Mouse (Mus musculus) cerebellum, adult 2 months (tissue): ENCODE data around the gene Hdac6. TPM values are rescaled to one million over a fixed set of nuclear protein-coding genes. Genes with fewer than 3 reads are reported as not detected.
A peak's percentile ranks its signal among the peaks of the same experiment; 100 is the strongest.
"Not testable (repeated sequence)": the region's sequence is repeated elsewhere in the genome, so short reads cannot be mapped to it uniquely, and the experiment has no call there.

Experiments used
- DNase-seq, 2 experiments: peaks; one replicate each; pipeline ENCODE4 v3.0.0; 2021
- H3K27ac ChIP-seq: fragments of 200-500 bp; 2 replicates; pipeline ENCODE4 v1.5.1; 2012; ENCODE audit warnings: low read length, control low read depth, inconsistent platforms; ENCODE audit not compliant: insufficient read depth
- H3K27me3 ChIP-seq: fragments of 200-500 bp; 2 replicates; pipeline ENCODE4 v1.6.1; 2012; ENCODE audit warnings: inconsistent platforms, mild to moderate bottlenecking, low read length, moderate library complexity; ENCODE audit not compliant: control insufficient read depth, insufficient read depth
- H3K4me1 ChIP-seq: fragments of 200-500 bp; 2 replicates; pipeline ENCODE4 v1.6.1; 2011; ENCODE audit warnings: low read length; ENCODE audit not compliant: control insufficient read depth, insufficient read depth
- H3K4me3 ChIP-seq: fragments of 200-500 bp; replicated peaks from 2 replicates; pipeline ENCODE3; 2011; ENCODE audit warnings: mild to moderate bottlenecking, low read depth, low read length, control low read depth; ENCODE audit not compliant: insufficient read depth
- CTCF ChIP-seq: fragments of 200-500 bp; IDR thresholded peaks from 2 replicates; pipeline ENCODE4 v1.5.1; 2011; ENCODE audit warnings: low read depth, mild to moderate bottlenecking, control low read depth, low read length, moderate library complexity, borderline replicate concordance; ENCODE audit not compliant: insufficient read depth
- POLR2A ChIP-seq: fragments of 200-500 bp; IDR thresholded peaks from 2 replicates; pipeline ENCODE4 v1.6.1; 2011; ENCODE audit warnings: low read length, control low read depth, borderline replicate concordance; ENCODE audit not compliant: insufficient read depth
- WGBS: fragments of 180-500 bp; shearing (Covaris S2); methylation state at CpG from one replicate; pipeline ENCODE4 v1.1.7; 2018; 5-methylcytosine and 5-hydroxymethylcytosine counted together
- polyA plus RNA-seq: library from polyadenylated mRNA; depleted of rRNA; stranded (reverse); fragments of >200 nt; gene quantifications from 2 replicates; pipeline ENCODE4 v1.2.3, GENCODE M21; 2012

Hdac6 gene
- polyA plus RNA-seq, 1 experiment, result 66.2 TPM

DNA sequence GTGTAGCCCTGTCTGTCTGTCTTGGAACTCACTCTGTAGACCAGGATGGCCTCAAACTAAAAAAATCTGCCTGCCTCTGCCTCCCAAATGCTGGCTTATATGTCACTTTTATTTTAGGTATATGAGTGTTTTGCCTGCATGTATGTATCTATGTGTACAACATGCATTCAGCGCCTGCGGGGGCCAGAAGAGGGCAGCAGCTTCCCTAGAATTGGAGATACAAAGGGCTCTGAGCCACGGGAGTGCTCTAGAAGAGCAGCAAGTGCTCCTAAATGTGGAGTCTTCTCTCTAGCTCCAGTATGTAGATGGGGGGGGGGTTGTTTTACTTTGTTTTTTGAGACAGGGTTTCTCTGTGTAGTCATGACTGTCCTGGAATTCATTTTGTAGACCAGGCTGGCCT is 32.0 kb downstream of the Hdac6 start:
- not testable (repeated sequence) for H3K27me3 ChIP-seq, H3K4me1 ChIP-seq, H3K27ac ChIP-seq, H3K4me3 ChIP-seq
- WGBS, result 10% methylated on average over 3 of the region's 3 CpGs
- DNase-seq, result peak in 1 of 2 experiments; percentile 50
- 0 out of 2 replicates have a peak, but pooled peaks have one; percentile 6 for TF ChIP-seq CTCF

DNA sequence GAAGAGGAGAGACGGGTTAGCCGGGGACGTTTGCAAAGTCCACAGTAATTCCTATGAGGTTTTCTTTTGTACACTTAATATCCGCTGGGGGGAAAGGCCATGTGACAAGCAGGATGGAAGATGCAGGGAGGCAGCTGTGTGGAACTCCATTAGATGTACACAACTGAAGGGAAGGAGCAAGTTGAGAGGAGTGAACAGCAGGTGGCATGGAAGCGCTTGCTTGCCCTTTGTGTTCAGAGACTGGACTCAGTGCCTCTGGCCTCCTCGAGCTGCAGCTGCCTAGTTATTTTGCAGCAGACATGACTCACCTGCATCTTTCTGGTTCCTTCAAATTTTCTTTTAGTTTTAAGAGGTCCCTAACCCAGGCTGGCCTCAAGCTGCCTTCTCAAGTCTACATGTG is 37.2 kb downstream of the Hdac6 start:
- Histone ChIP-seq H3K4me1 (no peaks in the 10 kb centered on the region), H3K27ac (no peak overlapping the region), H3K4me3 (no peak overlapping the region), H3K27me3 (no peaks in the 10 kb centered on the region)
- WGBS, result 36% methylated on average over 6 of the region's 6 CpGs
- TF ChIP-seq CTCF (no peak), POLR2A (no peak)
- DNase-seq, result no peak

DNA sequence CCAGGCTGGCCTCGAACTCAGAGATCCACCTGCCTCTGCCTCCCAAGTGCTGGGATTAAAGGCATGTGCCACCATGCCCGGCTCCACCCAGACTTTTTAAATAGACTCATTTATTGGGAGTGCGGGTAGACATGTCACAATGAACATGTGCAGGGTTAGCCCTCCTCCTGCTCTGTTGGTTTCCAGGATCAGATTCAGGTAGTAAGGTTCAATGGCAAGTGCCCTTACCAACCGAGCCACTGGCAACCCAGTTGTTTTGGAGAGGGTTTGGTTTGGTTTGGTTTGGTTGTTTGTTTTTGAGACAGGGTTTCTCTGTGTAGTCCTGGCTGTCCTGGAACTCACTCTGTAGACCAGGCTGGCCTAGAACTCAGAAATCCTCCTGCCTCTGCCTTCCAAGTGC is 38.4 kb downstream of the Hdac6 start, which contains the start of gene Gm10490:
Gene Gm10490 (plus strand): TSS at position 301 of the 400 bp plus-strand sequence.
- 91% methylated on average over 4 of the region's 4 CpGs for WGBS
- H3K4me1 ChIP-seq, H3K4me3 ChIP-seq, H3K27me3 ChIP-seq, H3K27ac ChIP-seq, DNase-seq: not testable (repeated sequence)

DNA sequence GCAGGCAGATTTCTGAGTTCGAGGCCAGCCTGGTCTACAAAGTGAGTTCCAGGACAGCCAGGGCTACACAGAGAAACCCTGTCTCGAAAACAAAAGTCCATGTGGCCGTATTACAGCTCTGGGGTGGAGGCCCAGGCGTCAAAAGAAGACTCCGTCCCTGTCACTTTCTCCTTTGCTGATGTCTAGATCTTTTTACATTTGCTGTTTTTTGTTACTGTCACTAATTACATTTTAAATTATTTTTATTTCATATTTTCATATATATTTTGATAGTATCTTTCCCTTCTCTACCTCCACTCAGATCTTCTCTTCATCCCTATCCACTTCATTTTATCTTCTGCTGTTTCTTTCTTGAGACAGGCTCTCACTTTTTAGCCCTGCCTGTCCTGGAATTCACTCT is 40.0 kb downstream of the Hdac6 start, which contains the start of gene Gm10491:
Gene Gm10491 (minus strand): TSS at position 101 of the 400 bp plus-strand sequence.
- 91% methylated on average over 5 of the region's 5 CpGs for WGBS
- no peak within 1 kb of the TSS for H3K4me3 ChIP-seq
- H3K27me3 ChIP-seq, result no peaks in the 10 kb centered on the region
- H3K27ac ChIP-seq, result no peak within 1 kb of the TSS
- no peaks in the 10 kb centered on the region for H3K4me1 ChIP-seq
- no peak for DNase-seq
- no peak for TF ChIP-seq POLR2A

- H3K4me3 ChIP-seq, result no peak overlapping the region
- TF ChIP-seq POLR2A, result no peak
- TF ChIP-seq CTCF, result no peak
- WGBS, result 92% methylated on average over 5 of the region's 5 CpGs
- no peaks in the 10 kb centered on the region for H3K27me3 ChIP-seq
- H3K27ac ChIP-seq, result no peak overlapping the region
- H3K4me1 ChIP-seq, result no peaks in the 10 kb centered on the region
- no peak for DNase-seq
Observed at GRCm38 (mm10) chrX:7904441-7904840, 43.2 kb downstream of the Hdac6 start.

GRCm38 (mm10) chrX:7898880-7899874 is 48.5 kb downstream of the Hdac6 start, which contains the start of the genes Pqbp1 and Timm17b:
TSS of gene Pqbp1 (minus strand) at chrX:7899269.
TSS of gene Timm17b (plus strand) at chrX:7899357.
- peak within 1 kb of the TSS; percentile 99 for H3K27ac ChIP-seq
- TF ChIP-seq POLR2A, result peak; percentile 79
- no peak for TF ChIP-seq CTCF
- DNase-seq, result peak; percentile 88 to 94
- no peaks in the 10 kb centered on the region for H3K4me1 ChIP-seq
- H3K27me3 ChIP-seq, result no peaks in the 10 kb centered on the region
- H3K4me3 ChIP-seq, result peak within 1 kb of the TSS; percentile 95
- WGBS, result 4% methylated on average over 59 of the region's 62 CpGs

GRCm38 (mm10) chrX:7898211-7898610 is 49.5 kb downstream of the Hdac6 start:
- DNase-seq, result no peak
- 24% methylated on average over 13 of the region's 13 CpGs for WGBS
- peak overlapping the region; percentile 99; the same call in 1 of the 2 replicates for H3K27ac ChIP-seq
- TF ChIP-seq CTCF, result no peak
- no peak for TF ChIP-seq POLR2A
- peak overlapping the region; percentile 95 for H3K4me3 ChIP-seq
- H3K27me3 ChIP-seq, result no peaks in the 10 kb centered on the region
- no peaks in the 10 kb centered on the region for H3K4me1 ChIP-seq
